Mouse (Mus musculus): ENCODE measurements around the gene Clec2d.

DNA sequence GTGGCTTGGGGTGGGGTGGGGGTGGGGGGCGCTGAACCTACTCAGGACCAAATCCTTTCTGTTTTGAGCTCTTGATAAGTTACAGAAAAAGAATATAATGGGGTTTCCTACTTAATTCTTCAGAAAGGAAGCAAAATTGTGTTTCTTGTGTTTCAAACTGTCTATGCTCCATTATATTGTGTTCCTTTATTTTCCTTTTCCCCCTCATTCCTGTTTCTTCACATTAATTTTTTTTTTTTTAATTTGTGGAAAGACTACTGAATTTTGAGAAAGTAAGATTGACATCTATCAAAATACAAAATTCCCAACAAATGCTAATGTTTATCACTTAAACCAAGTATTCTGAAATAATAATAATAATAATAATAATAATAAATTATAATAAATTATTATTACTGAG, 834 bp downstream of the Clec2d start:
- no peak for TF ChIP-seq CTCF (conservative IDR thresholded peaks at IDR 0.05; ENCODE audit: low read length)
- no peak for TF ChIP-seq NANOG (IDR thresholded peaks at IDR 0.05; ENCODE audit: borderline replicate concordance, low read length)
- no peak for TF ChIP-seq POU5F1 (IDR thresholded peaks at IDR 0.05; ENCODE audit: borderline replicate concordance, low read length)
